In the genomic region with DNA sequence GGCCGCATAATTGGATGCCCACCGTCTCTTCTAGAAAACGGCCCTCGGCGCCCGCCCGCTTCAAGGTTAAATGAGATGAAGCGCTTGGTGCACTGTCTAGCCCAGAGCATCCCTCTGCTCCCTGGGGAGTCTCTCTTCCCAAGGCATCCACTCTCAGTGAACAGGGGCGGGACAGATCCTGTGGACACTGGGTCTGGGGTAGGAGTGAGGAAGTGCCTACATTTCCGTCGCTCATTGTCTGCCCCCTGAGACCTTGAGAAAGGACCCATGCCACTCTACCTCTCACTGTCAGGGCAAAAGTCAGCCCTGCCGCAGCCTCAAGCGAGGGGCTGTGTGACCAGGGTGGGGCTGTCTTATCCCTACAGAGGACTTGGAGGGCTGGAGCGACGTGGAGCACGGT, we compare ENCODE assay signal across 9 mouse cellular contexts. TPM values are rescaled to one million over a fixed set of nuclear protein-coding genes. Genes with fewer than 3 reads are reported as not detected.
DNase-seq lines count a peak whose midpoint lies in the region; ATAC-seq and TF ChIP-seq lines count a peak whose summit lies in the region.
"Had no signal": no experiment of that assay in that cellular context is flagged by ENCODE, and none has a peak within 500 bp of the region (broad histone marks: within the 10 kb centered on the region; RNA-seq: fewer than 3 reads in every experiment).

No protein-coding gene starts in this region.

- H3K4me3 ChIP-seq in layer of hippocampus, adult 2 months: peak overlapping the region; percentile 40
- H3K4me3 ChIP-seq in forebrain, embryonic 10.5 days: peak overlapping the region; percentile 44
- H3K4me3 ChIP-seq in intestine, embryonic 14.5 days (ENCODE audit: low read depth, low read length): peak overlapping the region; percentile 8; the same call in 1 of the 2 replicates
- no peak overlapping the region for H3K4me3 ChIP-seq in neural tube, embryonic 14.5 days (ENCODE audit: low read depth, low read length)

- DNase-seq in layer of hippocampus, adult 2 months (ENCODE audit: low spot score in 2 of 2): no peak
- DNase-seq in layer of hippocampus, postnatal 10 days (ENCODE audit: low spot score in 2 of 2): no peak
- no peak for DNase-seq in forebrain, embryonic 10.5 days (ENCODE audit: extremely low spot score, low spot score)
- no peak for DNase-seq in intestine, embryonic 14.5 days (ENCODE audit: low spot score)
- DNase-seq in right cerebral cortex, postnatal 10 days (ENCODE audit: low spot score in 2 of 2): no peak
- DNase-seq in urinary bladder, postnatal 14 days (ENCODE audit: low spot score): no peak
- no peak for DNase-seq in cerebellum, adult 9-10 months

- peak overlapping the region; percentile 76 for H3K27ac ChIP-seq in layer of hippocampus, adult 2 months
- H3K27ac ChIP-seq in forebrain, embryonic 10.5 days: no peak overlapping the region
- no peak overlapping the region for H3K27ac ChIP-seq in intestine, embryonic 14.5 days (ENCODE audit: low read depth)
- H3K27ac ChIP-seq in neural tube, embryonic 14.5 days (ENCODE audit: low read depth, low read length): no peak overlapping the region
- H3K27ac ChIP-seq: macrophage had no signal

- H3K9me3 ChIP-seq in forebrain, embryonic 10.5 days: no peaks in the 10 kb centered on the region
- no peaks in the 10 kb centered on the region for H3K9me3 ChIP-seq in intestine, embryonic 14.5 days (ENCODE audit: control insufficient read depth, low read length)
- H3K9me3 ChIP-seq in neural tube, embryonic 14.5 days (ENCODE audit: control insufficient read depth, low read length): no peaks in the 10 kb centered on the region

- no peak for TF ChIP-seq CTCF in layer of hippocampus, adult 2 months (conservative IDR thresholded peaks at IDR 0.05)

- peaks cover 95% of the 10 kb centered on the region for H3K27me3 ChIP-seq in forebrain, embryonic 10.5 days (ENCODE audit: poor library complexity, severe bottlenecking)
- peaks cover 79% of the 10 kb centered on the region for H3K27me3 ChIP-seq in intestine, embryonic 14.5 days (replicated peaks; ENCODE audit: control insufficient read depth, insufficient read depth, low read length)
- peaks cover 17% of the 10 kb centered on the region for H3K27me3 ChIP-seq in neural tube, embryonic 14.5 days (ENCODE audit: control insufficient read depth, insufficient read depth, low read length)

- H3K4me1 ChIP-seq in forebrain, embryonic 10.5 days: peaks cover 63% of the 10 kb centered on the region
- H3K4me1 ChIP-seq in intestine, embryonic 14.5 days (replicated peaks; ENCODE audit: control insufficient read depth, insufficient read depth, low read length): no peaks in the 10 kb centered on the region; the same call in 1 of the 2 replicates
- peaks cover 11% of the 10 kb centered on the region for H3K4me1 ChIP-seq in neural tube, embryonic 14.5 days (ENCODE audit: control insufficient read depth, insufficient read depth, low read length)

- H3K9ac ChIP-seq in intestine, embryonic 14.5 days (ENCODE audit: low read length): no peak overlapping the region
- no peak overlapping the region for H3K9ac ChIP-seq in neural tube, embryonic 14.5 days (replicated peaks; ENCODE audit: low read depth, low read length)

- ATAC-seq in intestine, embryonic 14.5 days (replicated peaks; ENCODE audit: low FRiP score, low TSS enrichment, low read depth): no peak
- ATAC-seq in neural tube, embryonic 14.5 days (ENCODE audit: low read depth): no peak

- under 1% methylated on average over 16 of the region's 16 CpGs for WGBS in forebrain, embryonic 10.5 days
- 3% methylated on average over 16 of the region's 16 CpGs for WGBS in intestine, embryonic 14.5 days
- 1% methylated on average over 16 of the region's 16 CpGs for WGBS in neural tube, embryonic 14.5 days

- H3K4me2 ChIP-seq in intestine, embryonic 14.5 days (ENCODE audit: low read length): peak overlapping the region; percentile 28
- peak overlapping the region; percentile 45; the same call in 1 of the 2 replicates for H3K4me2 ChIP-seq in neural tube, embryonic 14.5 days (ENCODE audit: low read depth, low read length)

- H3K36me3 ChIP-seq in forebrain, embryonic 10.5 days (replicated peaks): no peaks in the 10 kb centered on the region
- H3K36me3 ChIP-seq in intestine, embryonic 14.5 days (ENCODE audit: control insufficient read depth, insufficient read depth, low read length): no peaks in the 10 kb centered on the region
- no peaks in the 10 kb centered on the region for H3K36me3 ChIP-seq in neural tube, embryonic 14.5 days (ENCODE audit: control insufficient read depth, insufficient read depth, low read length)

RNA-seq across cellular contexts. Expression of gene Fbxo2, which starts 4.0 kb away (rescaled TPM):
- total RNA-seq in layer of hippocampus, adult 2 months (2021): 100 to 1,000 TPM in 1 of 2 experiments, 10 to 100 TPM in 1; 99.8 to 106 TPM
- 10 to 100 TPM; 45.9 to 49.7 TPM for total RNA-seq in layer of hippocampus, postnatal 10 days (2021)
- 0.97 and 1.4 TPM in 2 replicates for polyA plus RNA-seq in forebrain, embryonic 10.5 days (2016; fragmentation: Nextera tagmentation; extraction: Ambion mirVana)
- polyA plus RNA-seq in intestine, embryonic 14.5 days (2014; fragmentation: Nextera tagmentation; extraction: Ambion mirVana): 0.50 and 0.65 TPM in 2 replicates
- polyA plus RNA-seq in neural tube, embryonic 14.5 days (2014; fragmentation: Nextera tagmentation; extraction: Ambion mirVana): 7.4 and 10.4 TPM in 2 replicates
- polyA plus RNA-seq: macrophage had no signal

RNA-seq across cellular contexts. Expression of gene Fbxo44, which starts 4.2 kb away (rescaled TPM):
- 100 to 1,000 TPM; 136 to 141 TPM for total RNA-seq in layer of hippocampus, adult 2 months (2021)
- total RNA-seq in layer of hippocampus, postnatal 10 days (2021): 10 to 100 TPM; 86.6 to 87.7 TPM
- 33.4 and 34.4 TPM in 2 replicates for polyA plus RNA-seq in forebrain, embryonic 10.5 days (2016; fragmentation: Nextera tagmentation; extraction: Ambion mirVana)
- 13.3 and 14.2 TPM in 2 replicates for polyA plus RNA-seq in intestine, embryonic 14.5 days (2014; fragmentation: Nextera tagmentation; extraction: Ambion mirVana)
- 99.4 and 116 TPM in 2 replicates for polyA plus RNA-seq in neural tube, embryonic 14.5 days (2014; fragmentation: Nextera tagmentation; extraction: Ambion mirVana)

RNA-seq across cellular contexts. Expression of gene Fbxo6, which starts 12.5 kb away (rescaled TPM):
- total RNA-seq in layer of hippocampus, adult 2 months (2021): 10 to 100 TPM; 25.4 to 29.8 TPM
- 10 to 100 TPM; 22.6 to 26.3 TPM for total RNA-seq in layer of hippocampus, postnatal 10 days (2021)
- polyA plus RNA-seq in forebrain, embryonic 10.5 days (2016; fragmentation: Nextera tagmentation; extraction: Ambion mirVana): 8.4 and 10.4 TPM in 2 replicates
- polyA plus RNA-seq in intestine, embryonic 14.5 days (2014; fragmentation: Nextera tagmentation; extraction: Ambion mirVana): 12.6 and 13.2 TPM in 2 replicates
- polyA plus RNA-seq in neural tube, embryonic 14.5 days (2014; fragmentation: Nextera tagmentation; extraction: Ambion mirVana): 18.0 and 19.7 TPM in 2 replicates

RNA-seq across cellular contexts. Expression of gene Draxin, which starts 34.0 kb away (rescaled TPM):
- total RNA-seq in layer of hippocampus, adult 2 months (2021): 1 to 10 TPM in 1 of 2 experiments, under 1 TPM in 1; 0.83 to 1.0 TPM
- total RNA-seq in layer of hippocampus, postnatal 10 days (2021): 10 to 100 TPM in 1 of 2 experiments, 1 to 10 TPM in 1; 9.9 to 10.8 TPM
- polyA plus RNA-seq in forebrain, embryonic 10.5 days (2016; fragmentation: Nextera tagmentation; extraction: Ambion mirVana): 1.6 and 2.2 TPM in 2 replicates
- 0.19 and 0.34 TPM in 2 replicates for polyA plus RNA-seq in intestine, embryonic 14.5 days (2014; fragmentation: Nextera tagmentation; extraction: Ambion mirVana)
- 13.2 and 13.8 TPM in 2 replicates for polyA plus RNA-seq in neural tube, embryonic 14.5 days (2014; fragmentation: Nextera tagmentation; extraction: Ambion mirVana)
- polyA plus RNA-seq: macrophage had no signal

RNA-seq across cellular contexts. Expression of gene Mad2l2, which starts 34.3 kb away (rescaled TPM):
- total RNA-seq in layer of hippocampus, adult 2 months (2021): 10 to 100 TPM; 13.8 to 14.5 TPM
- total RNA-seq in layer of hippocampus, postnatal 10 days (2021): 10 to 100 TPM; 24.1 to 26.5 TPM
- 61.8 and 64.5 TPM in 2 replicates for polyA plus RNA-seq in forebrain, embryonic 10.5 days (2016; fragmentation: Nextera tagmentation; extraction: Ambion mirVana)
- 47.5 and 48.1 TPM in 2 replicates for polyA plus RNA-seq in intestine, embryonic 14.5 days (2014; fragmentation: Nextera tagmentation; extraction: Ambion mirVana)
- polyA plus RNA-seq in neural tube, embryonic 14.5 days (2014; fragmentation: Nextera tagmentation; extraction: Ambion mirVana): 114 and 127 TPM in 2 replicates
